Mouse (Mus musculus) lung, postnatal 0 days (tissue): ENCODE measurements at regions not wholly inside any gene's neighbourhood (a gene's known extent, or its start where the extent isn't known, plus 50 kb on each side); places are given as distances from the start of the nearest gene placed in this dataset.

ENCODE experiments used
- ATAC-seq: fragments of 200-750 bp; cut with Nextera tagmentation; 2 replicates; pipeline ENCODE4 v1.8.0; 2017; ENCODE audit warnings: moderate library complexity
- DNase-seq: peaks from one replicate; pipeline ENCODE4 v3.0.0-alpha.2; 2016; ENCODE audit warnings: low spot score
- H3K27ac ChIP-seq: fragments of 300-500 bp; sonication (generic); 2 replicates; pipeline ENCODE4 v1.5.1; 2014; ENCODE audit warnings: antibody characterized with exemption, mild to moderate bottlenecking, low read length, mixed read lengths
- H3K27me3 ChIP-seq: fragments of 300-500 bp; sonication (generic); replicated peaks from 2 replicates; pipeline ENCODE4 v1.6.1; 2014; ENCODE audit warnings: low read length, mixed read lengths; ENCODE audit not compliant: insufficient read depth
- H3K36me3 ChIP-seq: fragments of 300-500 bp; sonication (generic); 2 replicates; pipeline ENCODE4 v1.6.1; 2014; ENCODE audit warnings: low read length, mixed read lengths; ENCODE audit not compliant: insufficient read depth
- H3K4me1 ChIP-seq: fragments of 300-500 bp; sonication (generic); 2 replicates; pipeline ENCODE4 v1.6.1; 2014; ENCODE audit warnings: antibody characterized with exemption, low read depth, low read length, mixed read lengths; ENCODE audit not compliant: insufficient read depth
- H3K4me2 ChIP-seq: fragments of 300-500 bp; sonication (generic); replicated peaks from 2 replicates; pipeline ENCODE4 v1.6.1; 2014; ENCODE audit warnings: low read depth, mild to moderate bottlenecking, low read length, moderate library complexity, mixed read lengths
- H3K4me3 ChIP-seq: fragments of 300-500 bp; sonication (generic); 2 replicates; pipeline ENCODE4 v1.5.1; 2014; ENCODE audit warnings: low read depth, low read length
- H3K9ac ChIP-seq: fragments of 300-500 bp; sonication (generic); replicated peaks from 2 replicates; pipeline ENCODE4 v1.6.1; 2014; ENCODE audit warnings: low read depth, mild to moderate bottlenecking
- H3K9me3 ChIP-seq: fragments of 300-500 bp; sonication (generic); 2 replicates; pipeline ENCODE4 v1.6.1; 2016; ENCODE audit warnings: low read length, mixed read lengths
- CTCF ChIP-seq: IDR thresholded peaks from 2 replicates; pipeline ENCODE4 v1.5.1; 2016; ENCODE audit warnings: antibody characterized with exemption, mild to moderate bottlenecking
- EP300 ChIP-seq: IDR thresholded peaks from 2 replicates; pipeline ENCODE4 v1.6.1; 2016; ENCODE audit warnings: antibody characterized with exemption, mild to moderate bottlenecking, control low read depth
- WGBS: fragments of 180-500 bp; shearing (Covaris S2); extraction: QIAGEN DNeasy Blood & Tissue Kit; methylation state at CpG from one replicate; pipeline ENCODE4 v1.1.7; 2014; 5-methylcytosine and 5-hydroxymethylcytosine counted together

- Histone ChIP-seq H3K27ac (no peak overlapping the region), H3K9me3 (no peaks in the 10 kb centered on the region), H3K4me3 (no peak overlapping the region), H3K4me1 (no peaks in the 10 kb centered on the region), H3K36me3 (no peaks in the 10 kb centered on the region), H3K27me3 (no peaks in the 10 kb centered on the region), H3K9ac (no peak overlapping the region), H3K4me2 (no peak overlapping the region)
- 89% methylated on average over 3 of the region's 3 CpGs for WGBS
- no peak for ATAC-seq
- TF ChIP-seq CTCF (no peak), EP300 (no peak)
- DNase-seq, result no peak
These were observed 432.1 kb downstream of the Rps24 start for GRCm38 (mm10) chr14:24919056-24919455.

GRCm38 (mm10) chr14:24922006-24922405 lies 435.1 kb downstream of the Rps24 start:
- TF ChIP-seq CTCF (no peak), EP300 (no peak)
- no peak for DNase-seq
- Histone ChIP-seq H3K36me3 (no peaks in the 10 kb centered on the region), H3K27me3 (no peaks in the 10 kb centered on the region), H3K4me2 (no peak overlapping the region), H3K9ac (no peak overlapping the region), H3K4me3 (no peak overlapping the region), H3K4me1 (no peaks in the 10 kb centered on the region), H3K9me3 (no peaks in the 10 kb centered on the region), H3K27ac (no peak overlapping the region)
- WGBS, result 46% methylated on average over 10 of the region's 10 CpGs
- ATAC-seq, result no peak

GRCm38 (mm10) chr14:24924561-24924960 lies 437.6 kb downstream of the Rps24 start:
- H3K4me2 ChIP-seq, result no peak overlapping the region
- H3K4me1 ChIP-seq, result no peaks in the 10 kb centered on the region
- no peaks in the 10 kb centered on the region for H3K27me3 ChIP-seq
- no peak for TF ChIP-seq CTCF
- TF ChIP-seq EP300, result no peak
- H3K27ac ChIP-seq, result no peak overlapping the region
- WGBS, result 78% methylated on average over 3 of the region's 3 CpGs
- H3K9ac ChIP-seq, result no peak overlapping the region
- H3K36me3 ChIP-seq, result no peaks in the 10 kb centered on the region
- no peak overlapping the region for H3K4me3 ChIP-seq
- DNase-seq (no peak), ATAC-seq (no peak)
- H3K9me3 ChIP-seq, result no peaks in the 10 kb centered on the region

- no peaks in the 10 kb centered on the region for H3K27me3 ChIP-seq
- H3K9ac ChIP-seq, result no peak overlapping the region
- no peak for TF ChIP-seq CTCF
- TF ChIP-seq EP300, result no peak
- no peak for ATAC-seq
- H3K4me3 ChIP-seq, result no peak overlapping the region
- WGBS, result 64% methylated on average over 11 of the region's 11 CpGs
- H3K4me1 ChIP-seq, result no peaks in the 10 kb centered on the region
- no peaks in the 10 kb centered on the region for H3K36me3 ChIP-seq
- no peaks in the 10 kb centered on the region for H3K9me3 ChIP-seq
- H3K4me2 ChIP-seq, result no peak overlapping the region
- H3K27ac ChIP-seq, result no peak overlapping the region
- DNase-seq, result no peak
These were observed 439.4 kb downstream of the Rps24 start for GRCm38 (mm10) chr14:24926086-24927048.

DNA sequence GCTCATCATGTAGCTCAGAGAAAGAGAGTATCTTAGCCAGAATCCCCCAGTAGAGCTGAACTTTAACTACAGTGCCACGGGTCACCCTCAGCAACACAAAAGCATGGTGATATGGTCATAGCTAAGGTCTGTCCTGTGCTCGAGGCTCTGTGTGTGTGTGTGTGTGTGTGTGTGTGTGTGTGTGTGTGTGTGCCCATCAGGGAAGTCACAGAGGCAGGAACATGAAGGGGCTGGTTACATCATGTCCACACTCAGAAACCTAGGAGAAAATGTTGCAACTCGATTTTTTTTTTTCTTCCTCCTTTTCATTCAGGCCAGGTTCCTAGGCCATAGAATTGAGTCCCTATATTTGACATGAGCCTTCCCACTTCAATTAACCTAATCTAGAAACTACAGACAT lies 441.8 kb downstream of the Rps24 start:
- no peak for ATAC-seq
- TF ChIP-seq CTCF, result no peak
- no peak for TF ChIP-seq EP300
- H3K36me3 ChIP-seq, result no peaks in the 10 kb centered on the region
- H3K9ac ChIP-seq, result no peak overlapping the region
- no peaks in the 10 kb centered on the region for H3K9me3 ChIP-seq
- DNase-seq, result no peak
- H3K4me2 ChIP-seq, result no peak overlapping the region
- WGBS, result 71% methylated on average over 3 of the region's 3 CpGs
- H3K4me1 ChIP-seq, result no peaks in the 10 kb centered on the region
- no peaks in the 10 kb centered on the region for H3K27me3 ChIP-seq
- H3K4me3 ChIP-seq, result no peak overlapping the region
- H3K27ac ChIP-seq, result no peak overlapping the region

GRCm38 (mm10) chr14:24930251-24930650 lies 443.3 kb downstream of the Rps24 start:
- Histone ChIP-seq H3K4me3 (no peak overlapping the region), H3K4me1 (no peaks in the 10 kb centered on the region), H3K9me3 (no peaks in the 10 kb centered on the region), H3K27me3 (no peaks in the 10 kb centered on the region), H3K27ac (no peak overlapping the region), H3K9ac (no peak overlapping the region), H3K4me2 (no peak overlapping the region), H3K36me3 (no peaks in the 10 kb centered on the region)
- ATAC-seq (no peak), DNase-seq (no peak)
- TF ChIP-seq CTCF (no peak), EP300 (no peak)
- WGBS, result 24% methylated on average over 7 of the region's 7 CpGs
